Mouse (Mus musculus): ENCODE measurements around the gene Krt16.
"Not testable (repeated sequence)": the region's sequence is repeated elsewhere in the genome, so short reads cannot be mapped to it uniquely, and the experiment has no call there.

Krt16 gene

DNA sequence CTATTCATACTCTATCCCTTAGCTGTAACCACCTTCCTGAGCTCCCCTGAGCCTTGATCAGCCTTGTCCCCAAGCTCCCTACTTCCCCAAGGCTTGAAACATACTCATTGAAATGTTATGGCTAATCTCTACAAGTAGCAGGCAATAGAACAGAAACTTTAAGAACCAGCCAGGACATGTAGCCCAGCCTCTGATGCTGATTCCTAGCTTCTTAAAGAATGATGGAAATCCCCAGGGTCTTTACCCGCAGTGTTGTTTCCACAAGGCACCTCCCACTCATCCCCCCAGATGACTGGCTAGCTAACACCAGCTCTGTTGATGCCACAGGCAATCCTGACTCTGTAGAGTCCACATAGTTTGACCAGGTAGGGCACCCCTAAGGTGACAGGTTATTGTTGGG is 9.3 kb upstream of the Krt16 start:
- no peak for DNase-seq (ENCODE audit: low spot score in 2 of 2)

DNA sequence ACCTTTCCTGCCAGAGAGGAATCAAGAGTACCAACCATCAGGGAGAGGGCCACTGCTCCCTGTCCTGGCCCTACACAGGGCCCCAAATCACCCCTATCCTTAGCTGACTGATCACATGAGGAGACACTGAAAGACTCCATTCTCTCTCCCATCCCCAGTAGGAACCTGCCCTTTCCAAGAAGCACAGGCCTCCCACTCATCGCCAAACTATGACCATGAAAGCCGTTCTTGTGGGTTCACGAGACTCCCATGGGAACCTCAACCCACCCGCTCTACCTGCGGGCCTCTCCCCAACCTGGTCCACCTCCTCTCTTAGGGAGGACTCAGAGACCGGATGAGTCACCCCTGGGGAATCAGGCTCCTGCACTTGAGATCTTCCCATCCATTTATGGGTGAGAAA is 6.8 kb upstream of the Krt16 start:
- no peak for DNase-seq (ENCODE audit: low spot score in 2 of 2)

DNA sequence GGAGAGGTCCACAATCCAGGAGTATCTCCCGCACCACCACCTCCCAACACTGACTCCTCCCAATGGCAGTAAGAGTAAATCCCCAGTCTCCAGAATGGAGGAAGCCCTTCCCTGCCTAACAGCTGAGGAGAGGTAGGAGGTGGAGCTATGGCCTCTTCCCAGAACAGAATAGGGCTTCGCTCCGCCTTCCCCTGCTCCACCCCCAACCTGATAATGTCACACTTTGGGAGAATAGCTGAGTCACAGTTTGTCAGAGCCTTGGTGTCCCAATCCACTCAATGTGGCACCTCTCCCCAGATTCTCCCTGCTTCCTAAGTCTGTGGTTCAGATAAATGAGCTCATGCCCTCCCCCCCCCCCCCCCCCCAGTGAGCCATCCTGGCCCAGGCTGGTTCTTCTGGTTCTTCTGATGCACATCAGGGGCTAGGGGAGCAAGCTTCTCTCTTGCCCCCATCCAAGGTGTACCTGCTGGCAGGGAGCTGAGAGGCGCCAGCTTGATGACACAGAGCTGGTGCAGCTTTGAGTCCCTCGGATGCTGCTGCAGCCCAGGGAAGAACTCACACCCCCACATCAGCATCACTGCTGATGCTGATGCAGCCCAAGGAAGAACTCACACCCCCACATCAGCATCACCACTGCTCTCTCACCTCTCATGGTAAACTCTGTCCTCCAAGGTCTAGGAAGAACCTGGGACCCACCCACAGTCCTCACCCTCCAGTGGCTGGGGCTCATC is 5.8 kb upstream of the Krt16 start:
- DNase-seq (ENCODE audit: low spot score in 2 of 2) = no peak

DNA sequence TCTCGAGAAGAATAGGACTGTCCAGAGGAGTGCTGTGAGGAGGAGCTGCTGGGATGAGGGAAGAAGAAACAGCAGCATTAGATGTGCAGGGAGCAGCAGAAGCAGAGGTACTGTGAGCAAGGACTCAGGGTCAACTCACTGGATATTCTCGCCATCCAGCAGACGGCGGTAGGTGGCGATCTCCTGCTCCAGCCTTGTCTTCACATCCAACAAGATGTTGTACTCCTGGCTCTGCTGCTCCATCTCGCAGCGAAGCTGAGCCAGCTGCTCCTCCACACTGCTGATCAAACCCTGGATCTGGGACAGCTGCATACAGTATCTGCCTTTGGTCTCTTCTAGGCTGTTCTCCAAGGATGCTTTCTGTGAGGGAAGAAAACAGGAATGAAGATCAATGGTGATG is 2.2 kb downstream of the Krt16 start:
- DNase-seq (ENCODE audit: low spot score in 2 of 2) = not testable (repeated sequence)

DNA sequence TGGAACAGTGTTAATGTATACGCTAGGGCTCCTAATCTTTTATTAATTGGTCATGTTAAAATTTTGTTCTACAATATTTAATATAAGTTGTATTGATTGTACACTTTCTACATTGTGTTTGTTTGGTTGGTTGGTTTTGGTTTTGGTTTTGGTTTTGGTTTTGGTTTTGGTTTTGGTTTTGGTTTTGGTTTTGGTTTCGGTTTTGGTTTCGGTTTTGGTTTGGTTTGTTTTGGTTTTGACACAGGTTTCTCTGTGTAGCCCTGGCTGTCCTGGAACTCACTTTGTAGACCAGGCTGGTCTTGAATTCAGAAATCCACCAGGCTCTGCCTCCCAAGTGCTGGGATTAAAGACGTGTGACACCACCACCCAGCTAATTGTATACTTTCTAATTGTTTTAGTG is 8.4 kb downstream of the Krt16 start:
- not testable (repeated sequence) for DNase-seq (ENCODE audit: low spot score in 2 of 2)

DNA sequence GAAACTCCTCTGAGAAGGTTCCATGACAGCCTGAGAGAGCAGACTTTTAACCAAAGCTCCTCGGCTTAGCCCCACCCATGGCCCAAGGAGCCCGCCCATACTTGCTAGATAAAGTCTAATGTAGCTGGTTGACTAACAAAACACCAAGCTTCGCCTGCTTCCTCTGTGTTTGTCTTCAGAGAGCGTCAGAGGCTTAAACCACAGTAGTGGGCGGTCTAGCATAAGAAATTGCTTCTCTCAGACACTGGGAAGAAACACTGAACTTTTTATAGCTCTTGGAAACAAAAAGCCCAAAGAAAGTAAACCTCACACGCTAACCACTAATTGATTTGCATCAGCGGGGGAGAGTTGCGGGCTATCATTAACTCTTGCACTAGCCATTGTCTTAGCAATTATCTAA is 27.0 kb downstream of the Krt16 start:
- peak in 1 of 2 experiments; percentile 33 for DNase-seq (ENCODE audit: low spot score in 2 of 2)

DNA sequence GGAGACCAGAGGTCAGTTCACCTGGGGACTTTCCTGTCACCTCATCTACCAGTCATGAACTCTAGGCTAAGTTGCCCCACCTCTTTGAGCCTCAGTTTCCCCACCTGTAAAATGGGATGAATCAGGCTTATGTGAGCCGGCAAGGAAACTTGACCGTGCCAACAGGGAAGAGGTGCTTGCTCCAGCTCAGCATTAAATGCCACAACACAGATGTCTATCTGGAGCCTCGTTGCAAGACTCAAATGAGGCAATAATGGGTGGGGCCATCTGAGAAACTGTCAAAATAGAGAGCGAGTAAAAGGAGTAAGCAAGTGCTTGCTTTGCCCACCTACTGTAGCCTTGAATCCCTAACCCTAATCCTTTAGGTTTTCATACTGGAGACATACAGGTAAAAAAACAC is 29.4 kb downstream of the Krt16 start:
- DNase-seq (ENCODE audit: low spot score in 2 of 2) = no peak

DNA sequence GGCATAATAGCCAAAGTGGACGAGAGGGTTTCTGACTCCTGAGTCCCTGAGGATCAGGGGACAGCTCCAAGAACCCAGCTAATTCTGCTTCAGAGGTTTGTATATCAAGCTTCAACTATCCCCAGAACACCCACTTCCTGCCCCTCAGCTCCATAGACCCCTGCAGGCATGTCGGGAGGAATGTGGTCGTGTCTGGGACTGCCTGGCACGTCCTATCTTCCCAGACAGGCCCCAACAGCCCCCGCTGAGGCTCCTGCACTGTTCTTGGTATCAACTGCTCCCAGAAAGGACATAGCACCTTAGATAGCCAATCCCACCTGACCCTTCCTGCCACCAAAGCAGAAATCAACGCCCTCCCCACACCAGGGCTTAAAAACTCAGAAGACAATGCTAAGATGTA is 40.2 kb downstream of the Krt16 start:
- no peak for DNase-seq (ENCODE audit: low spot score in 2 of 2)

DNA sequence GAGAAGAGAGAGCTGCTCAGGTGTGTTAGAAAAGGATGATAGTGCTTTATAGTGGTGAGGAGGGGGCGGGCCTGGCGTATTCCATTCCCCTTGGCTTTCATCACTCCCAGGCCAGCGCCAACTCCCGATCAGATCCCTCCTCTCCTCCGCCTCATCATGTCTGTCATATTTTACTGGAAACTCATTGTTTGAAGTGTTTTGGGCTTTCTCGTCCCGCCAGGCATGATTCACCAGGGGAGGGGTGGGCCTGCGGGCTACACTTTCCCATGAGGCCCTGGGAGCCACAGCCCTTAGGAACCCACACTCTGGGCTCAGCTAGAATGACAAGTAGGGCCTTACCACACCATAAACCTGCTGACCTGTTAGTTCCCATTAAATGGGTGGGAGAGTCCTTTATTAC is 41.2 kb downstream of the Krt16 start, which contains the start of gene Krt14:
Gene Krt14, minus strand, starts transcription at position 51 of the 400 bp plus-strand sequence.
- DNase-seq (ENCODE audit: low spot score in 2 of 2) = no peak

DNA sequence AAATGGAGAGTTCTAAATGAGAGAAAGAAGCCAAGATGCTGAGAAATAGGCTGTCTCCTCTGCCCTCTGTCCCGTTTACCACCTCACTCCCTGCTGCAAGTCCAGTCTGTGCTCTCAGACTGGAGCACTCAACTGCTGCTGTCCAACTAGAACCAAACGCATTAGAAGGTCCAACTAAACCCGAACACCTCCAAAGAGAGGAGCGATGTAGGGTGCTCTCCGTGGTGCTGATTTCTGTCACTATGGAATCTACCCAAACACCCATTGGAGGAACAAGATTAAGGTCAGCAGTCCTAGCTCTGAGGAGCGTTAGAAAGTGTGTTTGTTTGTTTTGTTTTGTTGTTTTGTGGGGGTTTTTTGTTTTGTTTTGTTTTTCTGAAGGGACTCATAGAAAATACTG is 45.3 kb downstream of the Krt16 start:
- DNase-seq (ENCODE audit: low spot score in 2 of 2) = no peak

DNA sequence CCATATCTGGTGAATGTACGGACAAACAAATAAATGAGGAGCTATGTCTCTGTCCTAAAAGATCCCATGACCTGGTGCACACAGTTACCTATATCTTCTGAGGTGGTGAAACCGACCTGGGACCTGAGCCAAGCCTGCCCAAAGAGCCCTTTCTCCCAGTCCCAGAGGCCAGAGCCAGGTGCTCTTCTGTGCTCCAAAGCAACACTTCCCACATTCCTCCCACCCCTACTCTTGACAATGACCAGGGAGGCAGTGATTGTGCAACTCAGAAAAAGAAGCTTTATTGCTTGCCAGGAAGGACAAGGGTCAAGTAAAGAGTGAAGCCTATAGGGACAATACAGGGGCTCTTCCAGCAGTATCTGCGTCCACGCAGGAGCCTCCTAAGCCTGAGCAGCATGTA is 45.8 kb downstream of the Krt16 start:
- DNase-seq (ENCODE audit: low spot score in 2 of 2) = no peak

DNA sequence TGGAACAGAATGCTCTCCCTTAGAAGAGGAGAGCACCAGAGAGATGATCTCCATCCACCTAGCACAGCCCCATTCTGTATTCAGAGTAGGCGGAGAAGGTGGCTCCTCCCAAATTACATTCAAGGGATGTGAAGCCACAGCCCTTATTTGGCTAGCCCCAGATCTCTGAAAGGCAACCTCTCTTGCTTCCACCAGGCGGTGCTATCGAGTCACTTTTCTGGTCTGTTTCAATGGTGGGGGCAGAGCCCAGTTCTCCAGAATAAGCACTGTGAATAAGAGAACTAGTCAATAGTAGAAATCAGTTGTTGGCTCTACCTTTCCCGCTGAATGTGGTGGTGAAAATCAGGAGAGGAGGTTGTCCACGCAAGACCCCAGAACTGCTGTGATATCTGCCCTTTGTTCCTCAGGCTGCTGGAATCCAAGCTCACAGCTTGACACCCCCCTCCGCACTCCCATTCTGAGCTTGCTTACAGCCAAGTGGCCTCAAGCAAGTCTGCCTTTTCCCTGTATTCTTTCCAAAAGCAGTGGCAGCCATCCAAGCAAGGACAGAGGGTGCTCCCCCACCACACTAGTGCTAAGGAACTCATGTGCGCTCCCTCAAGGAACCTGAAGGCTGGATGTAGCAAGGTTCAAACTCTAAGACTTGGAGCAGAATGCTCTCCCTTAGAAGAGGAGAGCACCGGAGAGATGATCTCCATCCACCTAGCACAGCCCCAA is 48.4 kb downstream of the Krt16 start:
- DNase-seq (ENCODE audit: low spot score in 2 of 2) = peak in 1 of 2 experiments; percentile 38

DNA sequence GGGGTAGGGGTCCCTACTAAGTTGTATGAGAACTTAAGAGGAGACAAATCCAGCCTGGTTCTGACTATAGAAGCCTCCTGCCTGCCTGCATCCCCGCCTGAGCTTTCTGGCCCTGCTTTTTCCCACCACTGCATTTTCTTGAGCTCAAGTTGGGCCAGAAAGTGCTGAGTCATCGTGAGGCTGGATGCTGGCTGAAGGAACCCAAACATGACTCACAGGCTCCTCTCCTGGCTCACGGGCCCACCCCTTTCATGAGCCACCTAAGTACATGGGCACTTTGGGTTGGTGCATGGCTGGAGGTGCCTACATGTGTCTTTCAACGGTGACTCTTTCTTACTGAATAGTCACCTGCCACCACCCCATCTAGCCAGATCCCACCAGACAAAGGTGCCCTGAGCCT is 50.0 kb downstream of the Krt16 start:
- no peak for DNase-seq (ENCODE audit: low spot score in 2 of 2)

All from right cerebral cortex, postnatal 10 days (tissue).